Mouse (Mus musculus) heart, adult 8-10 months (tissue): Measurements from ENCODE around the gene Gcsam. TPM values are rescaled to one million over a fixed set of nuclear protein-coding genes. Genes with fewer than 3 reads are reported as not detected.

Source experiments
- DNase-seq: peaks from one replicate; pipeline ENCODE4 v3.0.0; 2022; ENCODE audit warnings: low spot score
- total RNA-seq, 4 experiments: library from RNA; stranded (reverse); gene quantifications; 2 replicates each; pipeline ENCODE4 v1.2.4; 2022

The Gcsam gene
- total RNA-seq: under 1 TPM in 1 of 4 experiments, not detected in 3; 0.14 TPM

- DNase-seq: no peak
Observed at GRCm38 (mm10) chr16:45610267-45610666, at the start of gene Gcsam. Gene Gcsam (plus strand): TSS chr16:45610380.

DNA sequence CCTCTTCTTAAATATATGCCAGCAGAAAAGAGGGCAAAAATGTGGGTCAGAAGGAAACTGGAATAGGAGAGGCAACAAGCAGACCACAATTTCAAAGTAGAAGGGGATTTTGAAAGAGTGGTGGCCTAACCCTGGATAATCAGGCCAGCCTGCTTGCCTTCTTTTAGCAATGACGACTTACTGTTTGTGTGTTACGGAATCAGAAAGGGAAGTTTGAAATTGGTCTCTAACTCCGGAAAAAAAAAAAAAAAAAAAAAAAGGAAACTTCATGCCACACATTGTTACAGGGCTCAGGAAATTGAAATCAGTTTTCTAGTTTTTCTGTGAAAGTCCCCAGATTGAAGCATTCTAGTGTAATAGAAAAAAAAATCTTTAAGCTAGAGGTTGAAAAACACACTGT is 48.4 kb upstream of the Gcsam start:
- no peak for DNase-seq

GRCm38 (mm10) chr16:45572307-45572706 is 37.9 kb upstream of the Gcsam start:
- no peak for DNase-seq

GRCm38 (mm10) chr16:45579883-45580282 is 30.3 kb upstream of the Gcsam start:
- DNase-seq: no peak

DNA sequence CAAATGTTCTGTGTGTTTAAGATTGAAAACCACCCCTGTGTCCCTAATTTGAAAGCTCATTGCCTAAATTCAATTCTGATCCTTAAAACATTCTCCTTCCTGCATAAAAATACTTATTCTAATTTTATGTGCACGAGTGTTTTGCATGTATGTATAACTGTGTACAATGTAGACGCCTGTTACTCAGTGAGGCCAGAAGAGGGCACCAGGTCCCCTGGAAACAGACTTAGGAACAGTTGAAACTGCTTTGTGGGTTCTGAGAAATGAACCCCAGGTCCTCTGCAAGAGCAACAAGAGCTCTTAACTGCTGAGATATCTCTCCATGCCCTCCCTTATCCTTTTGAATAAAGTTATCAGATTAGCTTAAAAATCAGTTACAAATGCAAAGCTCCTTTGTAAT is 27.7 kb upstream of the Gcsam start:
- no peak for DNase-seq

DNA sequence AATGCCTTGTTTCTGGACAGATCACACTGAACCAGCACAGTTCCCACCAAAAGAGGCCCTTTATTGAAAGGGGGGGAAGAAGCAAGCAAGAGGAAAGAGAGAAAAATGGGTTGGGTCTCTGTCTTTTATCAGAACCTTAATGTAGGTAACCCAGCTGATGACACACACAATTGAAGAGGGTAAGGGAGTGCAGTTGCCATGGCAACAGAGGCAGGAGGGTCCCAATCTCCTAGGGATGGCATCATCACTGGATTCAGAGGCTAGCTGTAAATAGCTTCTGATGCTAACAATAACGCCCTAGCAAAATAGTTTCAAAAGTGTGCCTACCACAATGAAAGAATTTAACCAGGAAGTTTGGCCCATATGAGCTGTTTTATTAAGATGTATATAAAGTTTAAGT is 16.5 kb upstream of the Gcsam start:
- no peak for DNase-seq

GRCm38 (mm10) chr16:45595494-45595893 is 14.7 kb upstream of the Gcsam start:
- no peak for DNase-seq

DNA sequence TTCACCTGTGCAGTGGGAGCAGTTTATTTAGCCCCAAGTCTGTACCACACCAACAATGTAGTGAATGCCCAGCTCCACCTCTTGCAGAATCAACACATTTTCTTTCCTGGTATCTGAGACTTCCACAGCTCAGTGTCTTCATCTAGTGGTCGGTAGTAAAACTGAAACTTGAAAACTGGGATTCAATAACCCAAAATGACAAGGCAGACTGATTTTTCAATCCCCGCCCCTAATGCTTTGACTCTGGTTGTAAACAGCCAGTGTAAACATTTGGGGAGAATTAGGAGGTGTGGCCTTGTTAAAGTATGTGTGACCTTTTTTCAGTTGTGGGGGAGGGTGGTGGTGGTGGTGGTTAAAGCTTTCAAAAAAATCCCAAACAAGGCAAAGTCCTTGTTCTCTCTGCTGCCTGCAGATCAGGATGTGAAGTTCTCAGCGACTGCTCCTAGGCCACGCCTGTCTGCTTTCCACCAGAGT is 1.7 kb upstream of the Gcsam start:
- DNase-seq: peak; percentile 24

- peak; percentile 11 for DNase-seq
Observed at GRCm38 (mm10) chr16:45609300-45609699, 880 bp upstream of the Gcsam start.

DNA sequence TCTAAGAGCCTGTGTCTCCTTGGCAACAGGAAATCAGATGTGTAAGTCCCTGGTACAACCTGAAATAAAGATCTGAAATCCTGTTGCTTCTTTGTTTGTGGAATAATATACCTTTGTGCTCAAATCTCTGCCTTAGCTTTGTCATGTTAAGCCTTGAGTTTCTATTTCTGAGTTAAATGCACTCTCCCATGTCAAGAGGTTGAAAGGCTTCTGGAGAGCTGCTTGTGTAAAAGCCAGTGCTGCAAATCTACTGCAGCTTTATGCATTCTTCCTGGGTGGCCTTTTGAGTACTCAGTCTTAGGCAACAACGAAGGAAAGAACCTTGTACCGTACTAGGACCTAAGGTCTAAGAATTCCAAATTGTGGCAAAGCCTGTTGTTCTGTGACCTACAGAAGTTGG is 3.1 kb downstream of the Gcsam start:
- no peak for DNase-seq

GRCm38 (mm10) chr16:45615944-45616343 is 5.8 kb downstream of the Gcsam start:
- no peak for DNase-seq

DNA sequence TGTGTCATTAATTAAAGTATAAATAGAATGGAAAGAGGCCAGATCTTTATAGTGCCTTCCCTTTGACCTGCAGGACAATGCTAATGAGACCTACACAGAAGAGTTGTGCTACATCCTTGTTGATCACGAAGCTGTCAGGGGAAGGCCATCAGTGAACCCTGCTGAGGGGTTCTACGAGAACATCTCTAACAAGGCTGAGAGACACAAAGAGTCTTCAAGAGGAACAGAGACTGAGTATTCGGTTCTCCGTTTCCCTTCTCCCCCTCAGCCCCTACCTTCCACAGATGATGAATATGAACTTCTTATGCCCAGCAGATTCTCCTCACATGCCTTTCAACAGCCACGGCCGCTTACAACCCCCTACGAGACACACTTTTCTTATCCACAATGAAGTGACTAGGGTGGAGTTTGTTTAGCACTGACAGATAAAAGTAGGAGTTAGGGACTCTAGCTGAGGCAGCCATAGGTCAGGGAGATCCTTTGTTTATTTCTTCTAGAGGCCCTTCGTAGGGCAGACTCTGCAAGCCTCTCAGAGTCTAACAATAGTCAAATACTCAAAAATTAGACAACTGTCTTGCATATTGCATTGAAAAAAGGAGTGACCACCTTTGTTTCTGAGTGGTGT is 9.7 kb downstream of the Gcsam start:
- DNase-seq: no peak

DNA sequence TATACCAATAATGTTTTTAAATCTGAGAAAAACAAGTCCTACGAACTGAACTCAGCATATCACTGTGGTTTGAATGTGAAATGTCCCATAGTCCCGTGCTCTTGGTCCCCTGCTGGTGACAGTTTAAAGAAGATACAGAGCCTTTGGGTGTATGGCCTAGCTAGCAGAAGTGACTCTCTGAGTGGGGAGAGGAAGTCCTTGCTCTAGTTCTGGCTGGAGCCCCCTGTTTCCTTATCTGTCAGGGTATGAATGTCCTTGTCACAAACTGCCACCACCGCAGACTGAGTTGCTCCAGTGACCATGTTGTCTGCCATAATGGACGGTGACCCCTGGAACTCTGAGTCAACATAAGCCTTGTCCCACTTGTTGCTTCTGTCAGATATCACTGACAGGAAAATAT is 13.1 kb downstream of the Gcsam start:
- DNase-seq: no peak

GRCm38 (mm10) chr16:45624791-45625190 is 14.6 kb downstream of the Gcsam start:
- DNase-seq: no peak

DNA sequence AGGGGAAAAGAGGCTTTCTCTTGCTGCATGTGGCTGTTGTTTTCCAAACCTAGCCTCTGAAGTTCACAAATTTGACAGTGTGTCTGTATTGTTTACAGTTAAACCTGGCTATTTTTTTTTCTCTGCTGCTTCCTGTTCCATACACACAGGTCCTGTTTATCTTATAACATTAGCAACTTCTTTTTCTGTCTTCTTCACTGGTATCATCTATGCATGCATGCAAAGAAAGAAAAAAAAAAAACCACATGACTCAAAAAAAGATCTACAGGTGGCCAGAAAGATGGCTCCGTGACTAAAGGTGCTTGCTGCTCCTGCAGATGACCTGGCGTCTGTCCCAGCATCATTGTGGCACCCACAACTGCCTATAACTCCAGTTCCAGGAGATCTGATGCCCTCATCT is 15.2 kb downstream of the Gcsam start:
- no peak for DNase-seq

- no peak for DNase-seq
Observed at GRCm38 (mm10) chr16:45629497-45630105, 19.4 kb downstream of the Gcsam start.

DNA sequence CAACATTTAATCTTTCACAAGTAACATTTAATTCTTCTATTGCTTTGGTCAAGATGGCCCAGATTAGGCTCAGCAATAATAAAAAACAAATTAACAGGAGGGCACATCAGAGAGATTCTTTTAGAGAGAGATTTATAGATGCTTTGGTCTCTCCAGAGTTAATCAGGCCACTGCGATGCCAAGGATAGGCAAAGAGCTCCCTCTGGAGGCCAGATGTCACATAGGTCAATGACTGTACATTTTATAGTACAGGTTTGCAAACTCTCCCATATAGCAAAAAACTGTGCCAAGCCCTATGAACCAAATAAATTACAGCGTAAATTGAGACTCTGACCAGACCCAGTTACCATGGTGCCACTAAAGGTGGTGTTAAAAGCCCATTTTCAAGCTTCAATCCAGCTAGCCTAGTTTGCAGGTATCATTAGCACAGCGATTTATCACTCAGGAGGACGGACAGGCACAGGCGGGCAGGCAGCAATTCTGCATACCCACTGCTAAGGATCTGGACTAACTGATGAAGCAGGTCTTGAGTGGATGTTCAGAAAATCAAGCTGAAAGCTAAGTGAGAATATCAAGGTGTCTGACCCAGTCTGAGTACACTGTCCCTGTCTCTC is 20.3 kb downstream of the Gcsam start:
- peak; percentile 70 for DNase-seq

DNA sequence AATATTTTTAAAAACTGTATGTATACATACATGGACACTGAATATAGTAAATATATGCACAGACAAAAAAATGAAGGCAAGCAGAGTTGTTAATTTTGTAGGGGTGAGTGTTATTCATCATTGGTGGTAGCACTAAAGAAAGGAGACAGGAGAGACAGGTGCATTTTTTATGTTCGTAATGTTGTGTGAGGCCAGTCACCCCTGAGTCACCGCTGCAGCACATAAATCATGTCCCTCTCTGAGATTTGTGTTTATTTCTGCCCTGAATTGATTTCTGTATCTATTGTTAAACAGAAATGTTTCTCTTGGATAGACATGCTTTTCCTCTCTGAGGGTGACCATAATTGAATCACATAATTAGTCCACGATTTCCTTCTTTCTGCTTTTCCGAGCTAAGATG is 22.2 kb downstream of the Gcsam start:
- no peak for DNase-seq

GRCm38 (mm10) chr16:45635826-45636225 is 25.6 kb downstream of the Gcsam start:
- no peak for DNase-seq

DNA sequence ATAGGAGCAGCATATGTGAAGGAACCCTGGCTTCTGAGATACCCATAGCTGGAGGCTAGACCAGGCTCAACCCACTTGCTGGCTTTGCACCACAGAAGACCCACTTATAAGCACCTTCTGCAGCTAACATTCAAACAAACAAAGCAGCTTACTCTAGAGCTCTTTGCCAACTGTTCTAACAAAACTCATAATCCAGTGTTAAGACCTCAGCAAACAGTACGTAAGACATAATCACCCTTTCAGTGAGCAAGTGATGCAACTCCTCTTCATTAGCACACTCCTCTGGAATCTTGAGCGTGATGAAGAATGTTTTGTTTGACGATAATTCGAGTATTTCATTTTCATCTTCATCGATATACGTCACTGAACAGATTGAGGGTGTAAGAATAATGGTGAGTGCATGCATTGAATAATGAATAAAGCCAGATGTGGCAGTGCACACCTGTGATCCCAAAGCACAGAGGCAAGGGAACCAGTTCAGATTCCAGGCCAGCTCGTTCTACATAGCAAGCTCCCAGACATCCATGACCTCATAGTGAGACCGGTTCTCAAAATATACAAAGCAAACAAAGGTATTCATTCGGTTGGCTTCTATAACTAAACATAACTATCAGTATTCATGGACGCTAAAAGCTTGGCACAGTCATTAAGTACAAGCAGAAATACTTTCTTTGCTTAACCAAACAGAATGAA is 30.0 kb downstream of the Gcsam start:
- no peak for DNase-seq

DNA sequence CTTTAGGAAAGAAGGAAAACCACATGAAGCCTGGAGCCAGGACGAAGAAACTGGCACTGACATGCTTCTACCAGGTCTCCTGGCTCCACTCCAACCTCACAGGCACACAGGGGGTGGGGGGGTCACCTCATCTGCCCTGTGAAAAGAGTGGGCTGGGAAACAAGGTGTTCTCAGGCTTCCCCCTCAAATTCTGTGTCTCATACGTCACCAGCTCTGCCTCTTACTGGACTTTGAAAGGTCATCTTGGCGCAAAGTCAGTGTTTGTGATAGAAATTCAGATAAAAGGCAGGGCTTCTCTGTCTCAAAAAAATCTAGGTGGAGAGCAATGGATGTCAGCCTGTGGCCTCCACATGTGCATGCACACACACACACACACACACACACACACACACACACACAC is 31.1 kb downstream of the Gcsam start:
- DNase-seq: no peak

DNA sequence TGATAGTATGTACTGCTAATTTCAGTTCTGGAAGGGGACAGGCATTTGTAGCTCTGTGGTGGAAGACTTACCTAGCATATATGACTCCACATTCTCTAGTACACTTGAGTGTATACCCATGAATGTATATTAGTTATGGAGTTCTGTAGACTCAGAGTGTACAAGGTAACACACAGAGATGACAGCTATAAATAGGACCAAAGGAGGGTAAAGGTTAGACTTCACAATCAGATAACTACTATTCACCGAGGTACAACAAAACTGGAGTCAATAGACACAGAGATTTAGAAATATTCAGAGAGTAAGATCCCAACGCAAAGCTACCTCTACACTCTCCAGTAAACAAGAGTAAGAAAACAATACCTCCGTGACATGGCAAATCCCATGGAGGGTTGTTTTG is 33.8 kb downstream of the Gcsam start:
- DNase-seq: no peak

DNA sequence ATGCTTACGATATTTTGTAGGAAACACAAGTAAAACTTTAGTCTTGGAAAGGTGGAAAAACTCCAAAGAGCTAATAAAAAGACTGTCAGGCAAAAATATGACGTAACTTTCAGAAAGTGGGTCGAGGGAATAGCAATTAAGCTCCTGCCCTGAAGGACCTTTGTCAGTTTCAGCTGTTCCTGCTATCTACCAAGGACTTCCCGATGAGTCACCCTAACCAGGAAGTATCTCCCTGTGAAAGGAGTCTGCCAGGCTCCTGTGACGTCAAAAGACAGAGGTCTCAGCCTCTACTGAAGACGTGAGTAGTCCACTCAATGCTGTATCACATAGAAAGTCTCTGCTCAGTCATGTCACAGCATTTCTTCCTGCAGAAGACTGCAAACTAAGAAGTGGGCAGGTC is 34.2 kb downstream of the Gcsam start:
- DNase-seq: peak; percentile 26
